Mouse (Mus musculus) heart, adult 2 months (tissue): ENCODE measurements around the gene Nrn1. TPM values are rescaled to one million over a fixed set of nuclear protein-coding genes. Genes with fewer than 3 reads are reported as not detected.

Source experiments
- DNase-seq, 2 experiments: peaks; one replicate each; pipeline ENCODE4 v3.0.0; 2021
- H3K27ac ChIP-seq: fragments of 200-600 bp; 2 replicates; pipeline ENCODE4 v1.8.1; 2022
- H3K27me3 ChIP-seq: fragments of 200-500 bp; 2 replicates; pipeline ENCODE4 v1.6.1; 2012; ENCODE audit warnings: mild to moderate bottlenecking, low read length, inconsistent platforms, mixed read lengths; ENCODE audit not compliant: control insufficient read depth, insufficient read depth
- H3K36me3 ChIP-seq: fragments of 200-500 bp; 2 replicates; pipeline ENCODE4 v1.6.1; 2012; ENCODE audit warnings: low read length, inconsistent platforms; ENCODE audit not compliant: control insufficient read depth, insufficient read depth
- H3K4me1 ChIP-seq: fragments of 200-500 bp; 2 replicates; pipeline ENCODE4 v1.6.1; 2011; ENCODE audit warnings: low read length; ENCODE audit not compliant: control insufficient read depth, insufficient read depth
- H3K4me3 ChIP-seq: fragments of 200-600 bp; 2 replicates; pipeline ENCODE4 v1.8.1; 2022
- H3K79me2 ChIP-seq: fragments of 200-500 bp; replicated peaks from 2 replicates; pipeline ENCODE4 v1.6.1; 2012; ENCODE audit warnings: mild to moderate bottlenecking, inconsistent platforms, low read length, moderate library complexity, mixed read lengths; ENCODE audit not compliant: control insufficient read depth, insufficient read depth
- H3K9ac ChIP-seq: fragments of 200-500 bp; 2 replicates; pipeline ENCODE4 v1.6.1; 2012; ENCODE audit warnings: low read depth, mild to moderate bottlenecking, control low read depth, inconsistent platforms, low read length, mixed read lengths
- CTCF ChIP-seq: fragments of 200-600 bp; IDR thresholded peaks from 2 replicates; pipeline ENCODE4 v1.8.1; 2022; ENCODE audit warnings: antibody characterized with exemption, mild to moderate bottlenecking, moderate library complexity
- EP300 ChIP-seq: fragments of 200-500 bp; IDR thresholded peaks from 2 replicates; pipeline ENCODE4 v1.6.1; 2011; ENCODE audit warnings: low read depth, low read length, control low read depth; ENCODE audit not compliant: insufficient read depth
- POLR2A ChIP-seq: fragments of 200-500 bp; IDR thresholded peaks from 2 replicates; pipeline ENCODE4 v1.6.1; 2011; ENCODE audit warnings: mild to moderate bottlenecking, low read depth, low read length, control low read depth; ENCODE audit not compliant: insufficient read depth
- WGBS: fragments of 180-500 bp; shearing (Covaris S2); methylation state at CpG from one replicate; pipeline ENCODE4 v1.1.7; 2018; 5-methylcytosine and 5-hydroxymethylcytosine counted together
- intact Hi-C: fragments of 180-260 bp; cut with DNase I; formaldehyde crosslinking; loops from one replicate; pipeline ENCODE4 v1.15.1; 2025
- polyA plus RNA-seq: library from polyadenylated mRNA; depleted of rRNA; stranded (reverse); fragments of >200 nt; gene quantifications from 2 replicates; pipeline ENCODE4 v1.2.3, GENCODE M21; 2012
- total RNA-seq, 2 experiments: library from RNA; stranded (reverse); gene quantifications; 2 replicates each; pipeline ENCODE4 v1.2.3; 2021

Nrn1 gene
- total and polyA plus RNA-seq, 3 experiments: 3.5 to 6.0 (median 3.5) TPM

DNA sequence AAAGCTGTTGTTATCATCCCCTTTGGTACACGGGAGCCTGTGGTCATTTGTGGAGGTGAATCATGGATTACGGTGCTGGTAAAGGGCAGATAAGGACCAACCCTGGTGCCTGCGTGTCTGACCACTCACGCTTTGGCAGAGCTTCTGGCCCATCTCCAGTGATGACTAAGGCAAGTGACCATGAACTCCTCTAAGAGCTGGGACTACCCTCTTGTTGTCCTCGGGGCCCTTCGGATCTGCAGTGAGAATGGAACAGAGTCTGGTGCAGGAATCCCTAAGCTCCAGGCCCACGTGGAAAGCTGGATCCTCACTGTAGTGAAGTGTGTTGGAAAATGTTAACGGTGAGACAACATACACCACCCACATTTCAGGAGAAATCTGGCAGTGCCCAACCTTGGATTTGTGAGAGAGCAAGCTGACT, 38.6 kb downstream of the Nrn1 start:
- Histone ChIP-seq H3K36me3 (no peaks in the 10 kb centered on the region; the same call in none of the 2 replicates), H3K79me2 (no peaks in the 10 kb centered on the region), H3K9ac (peak overlapping the region; percentile 44; the same call in 1 of the 2 replicates), H3K27ac (peak overlapping the region; percentile 49), H3K27me3 (no peaks in the 10 kb centered on the region), H3K4me1 (peaks cover 4% of the 10 kb centered on the region), H3K4me3 (peak overlapping the region; percentile 13; the same call in 1 of the 2 replicates)
- 22% methylated on average over 8 of the region's 8 CpGs for WGBS
- intact Hi-C loops: no loop called here
- no peak for TF ChIP-seq POLR2A
- no peak for TF ChIP-seq CTCF
- TF ChIP-seq EP300: peak; percentile 31; the same call in 1 of the 2 replicates
- peak; percentile 58 to 71 for DNase-seq

DNA sequence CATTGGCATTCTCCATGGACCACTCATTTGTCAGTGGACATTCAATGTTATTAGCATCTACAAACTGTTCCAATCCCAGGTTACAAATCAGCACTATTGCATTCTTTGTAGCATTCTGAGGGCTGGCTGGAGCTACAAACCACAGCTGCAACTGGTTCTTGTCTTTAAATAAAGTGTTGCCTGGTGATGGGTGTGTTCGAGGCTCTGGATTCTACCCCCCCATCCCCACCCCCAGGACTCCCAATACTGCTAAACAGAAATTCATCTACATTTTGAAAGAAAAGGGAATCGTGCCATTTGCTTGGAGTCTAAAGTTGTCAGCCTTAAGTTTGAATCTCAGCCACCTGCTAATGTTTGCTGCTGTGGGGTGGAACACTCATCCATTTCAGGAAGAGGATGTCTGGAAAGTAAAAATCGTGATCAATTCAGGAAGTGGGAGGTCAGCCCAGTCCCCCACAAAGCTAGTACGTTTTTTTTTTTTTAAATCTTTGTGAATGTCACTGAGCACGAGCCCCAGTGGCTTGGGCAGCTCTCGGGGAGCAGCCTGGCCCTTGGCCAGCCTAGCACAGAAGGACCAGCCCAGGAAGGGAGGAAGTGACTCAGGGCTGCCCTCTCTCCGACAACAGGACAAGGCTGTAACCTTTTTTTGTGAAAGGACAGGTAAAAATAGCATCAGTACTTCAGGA, 39.3 kb downstream of the Nrn1 start:
- 11% methylated on average over 7 of the region's 7 CpGs for WGBS
- H3K79me2 ChIP-seq: no peaks in the 10 kb centered on the region
- H3K9ac ChIP-seq: peak overlapping the region; percentile 37; the same call in 1 of the 2 replicates
- peaks cover 4% of the 10 kb centered on the region for H3K4me1 ChIP-seq
- H3K36me3 ChIP-seq: no peaks in the 10 kb centered on the region; the same call in none of the 2 replicates
- TF ChIP-seq CTCF (no peak), POLR2A (no peak), EP300 (no peak)
- H3K27ac ChIP-seq: peak overlapping the region; percentile 49
- intact Hi-C loops: no loop called here
- peak overlapping the region; percentile 13; the same call in 1 of the 2 replicates for H3K4me3 ChIP-seq
- DNase-seq: peak; percentile 37 to 63
- no peaks in the 10 kb centered on the region for H3K27me3 ChIP-seq

DNA sequence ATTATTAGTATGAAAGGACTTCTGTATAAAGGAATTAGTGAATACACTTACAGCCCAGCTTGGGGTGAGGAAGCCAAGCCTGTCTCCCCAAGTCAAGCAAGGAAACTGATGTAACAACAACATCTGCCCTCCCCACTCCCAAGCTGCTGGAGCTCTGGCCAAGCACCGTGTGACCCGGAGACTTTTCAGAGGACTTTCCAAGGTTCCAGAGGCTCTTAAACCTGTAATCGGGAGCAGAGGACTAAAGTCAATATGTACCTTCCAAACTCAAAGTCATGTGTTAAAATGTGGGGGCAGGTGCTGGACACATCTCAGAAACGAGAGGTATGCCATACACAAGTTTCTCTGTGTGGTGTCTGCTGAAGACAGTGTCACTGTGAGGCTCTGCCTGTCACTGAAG, 51.4 kb downstream of the Nrn1 start:
- H3K79me2 ChIP-seq: no peaks in the 10 kb centered on the region
- no peak overlapping the region for H3K27ac ChIP-seq
- intact Hi-C loops: no loop called here
- WGBS: 56% methylated on average over 4 of the region's 4 CpGs
- H3K4me1 ChIP-seq: no peaks in the 10 kb centered on the region
- no peaks in the 10 kb centered on the region for H3K27me3 ChIP-seq
- no peak for TF ChIP-seq POLR2A
- TF ChIP-seq CTCF: no peak
- no peak for TF ChIP-seq EP300
- H3K9ac ChIP-seq: no peak overlapping the region
- no peaks in the 10 kb centered on the region for H3K36me3 ChIP-seq
- H3K4me3 ChIP-seq: no peak overlapping the region
- no peak for DNase-seq

DNA sequence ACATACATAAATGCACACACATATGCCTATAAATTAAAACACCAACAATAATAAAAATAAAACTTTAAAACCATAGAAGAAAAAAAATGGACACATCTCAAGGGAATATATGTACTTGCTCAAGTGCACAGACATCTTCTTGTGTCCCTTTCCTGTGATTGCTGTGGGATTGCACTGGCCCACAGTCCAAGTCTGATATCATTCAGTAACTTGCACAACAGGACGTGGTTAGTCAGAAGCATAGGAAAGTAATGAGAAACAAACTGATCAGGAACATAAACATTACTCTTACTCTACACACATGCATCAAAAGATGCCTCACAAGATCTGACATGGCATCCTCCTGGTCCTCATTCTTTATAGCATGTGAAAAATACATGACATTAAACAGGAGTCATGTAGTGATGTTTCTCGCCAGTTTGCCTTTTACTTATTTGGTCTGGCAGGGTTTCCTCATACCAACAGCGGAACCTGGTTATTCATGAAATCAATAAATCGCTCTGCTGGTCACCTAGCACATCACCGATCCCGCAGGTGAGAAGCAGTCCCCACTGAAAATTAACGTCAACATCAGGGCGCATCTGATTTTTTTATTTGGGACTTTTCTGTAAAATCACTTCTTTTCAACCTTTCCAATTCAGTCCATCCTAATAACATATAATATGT, 54.1 kb downstream of the Nrn1 start:
- H3K27ac ChIP-seq: no peak overlapping the region
- WGBS: 84% methylated on average over 8 of the region's 8 CpGs
- DNase-seq: no peak
- H3K79me2 ChIP-seq: no peaks in the 10 kb centered on the region
- intact Hi-C loops: no loop called here
- no peak overlapping the region for H3K4me3 ChIP-seq
- H3K36me3 ChIP-seq: no peaks in the 10 kb centered on the region
- TF ChIP-seq POLR2A (no peak), CTCF (no peak), EP300 (no peak)
- no peaks in the 10 kb centered on the region for H3K4me1 ChIP-seq
- no peak overlapping the region for H3K9ac ChIP-seq
- no peaks in the 10 kb centered on the region for H3K27me3 ChIP-seq

DNA sequence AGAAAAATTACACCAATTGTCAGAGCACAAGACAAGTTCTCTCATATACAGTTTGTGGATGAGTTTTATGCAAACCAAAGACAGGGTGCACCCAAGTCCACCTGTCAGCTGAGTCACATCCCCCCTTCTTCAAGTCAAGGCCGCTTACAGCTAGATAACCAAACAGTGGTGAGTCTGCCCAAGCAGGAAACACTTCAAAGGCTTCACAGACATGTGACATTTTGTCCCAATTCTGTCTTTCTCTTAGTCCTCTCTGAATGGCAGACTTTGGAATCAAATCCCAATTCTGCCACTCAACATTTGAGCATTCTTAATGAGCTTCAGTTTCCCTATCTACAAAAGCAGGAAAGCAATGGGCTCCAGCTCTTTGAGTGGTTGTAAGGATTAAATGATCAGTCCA, 55.6 kb downstream of the Nrn1 start:
- no peak for TF ChIP-seq CTCF
- TF ChIP-seq POLR2A: no peak
- no peak for TF ChIP-seq EP300
- no peak for DNase-seq
- Histone ChIP-seq H3K79me2 (no peaks in the 10 kb centered on the region), H3K36me3 (no peaks in the 10 kb centered on the region), H3K27ac (no peak overlapping the region), H3K4me1 (no peaks in the 10 kb centered on the region), H3K9ac (no peak overlapping the region), H3K4me3 (no peak overlapping the region), H3K27me3 (no peaks in the 10 kb centered on the region)
- WGBS: 44% methylated on average over 1 of the region's 1 CpGs
- intact Hi-C loops: no loop called here
